Mouse (Mus musculus) heart, embryonic 16.5 days (tissue): Measurements from ENCODE around the gene Zfp213. TPM values are rescaled to one million over a fixed set of nuclear protein-coding genes. Genes with fewer than 3 reads are reported as not detected.

Experiments
- ATAC-seq: fragments of 200-750 bp; cut with Nextera tagmentation; replicated peaks from 2 replicates; pipeline ENCODE4 v1.8.0; 2017; ENCODE audit warnings: moderate number of reproducible peaks; ENCODE audit not compliant: insufficient read depth, low FRiP score; ENCODE audit errors: extremely low read depth
- H3K27ac ChIP-seq: fragments of 300-500 bp; sonication (generic); 2 replicates; pipeline ENCODE4 v1.5.1; 2014; ENCODE audit warnings: mild to moderate bottlenecking, low read length, control low read depth, moderate library complexity
- H3K27me3 ChIP-seq: fragments of 300-500 bp; sonication (generic); 2 replicates; pipeline ENCODE4 v1.6.1; 2014; ENCODE audit warnings: low read length, mixed read lengths; ENCODE audit not compliant: control insufficient read depth, insufficient read depth
- H3K36me3 ChIP-seq: fragments of 300-500 bp; sonication (generic); 2 replicates; pipeline ENCODE4 v1.6.1; 2014; ENCODE audit not compliant: control insufficient read depth, insufficient read depth
- H3K4me1 ChIP-seq: fragments of 300-500 bp; sonication (generic); 2 replicates; pipeline ENCODE4 v1.6.1; 2014; ENCODE audit warnings: low read length, mixed read lengths; ENCODE audit not compliant: control insufficient read depth, insufficient read depth
- H3K4me2 ChIP-seq: fragments of 300-500 bp; sonication (generic); 2 replicates; pipeline ENCODE4 v1.6.1; 2014; ENCODE audit warnings: low read depth, mild to moderate bottlenecking, control low read depth, low read length
- H3K4me3 ChIP-seq: fragments of 300-500 bp; sonication (generic); 2 replicates; pipeline ENCODE4 v1.5.1; 2014; ENCODE audit warnings: mild to moderate bottlenecking, control low read depth, low read length
- H3K9ac ChIP-seq: fragments of 300-500 bp; sonication (generic); 2 replicates; pipeline ENCODE4 v1.6.1; 2014; ENCODE audit warnings: low read length, control low read depth
- H3K9me3 ChIP-seq: fragments of 300-500 bp; sonication (generic); replicated peaks from 2 replicates; pipeline ENCODE4 v1.6.1; 2016; ENCODE audit warnings: low read length; ENCODE audit not compliant: control insufficient read depth
- WGBS: fragments of 180-500 bp; shearing (Covaris S2); extraction: QIAGEN DNeasy Blood & Tissue Kit; methylation state at CpG from one replicate; pipeline ENCODE4 v1.1.7; 2014; 5-methylcytosine and 5-hydroxymethylcytosine counted together
- polyA plus RNA-seq: library from polyadenylated mRNA; unstranded; fragments of >200 nt; fragmentation: Nextera tagmentation; extraction: Ambion mirVana; gene quantifications from 2 replicates; pipeline ENCODE4 v1.2.1, GENCODE M21; 2015

Gene Zfp213
- polyA plus RNA-seq, 1 experiment from 2014 or later, result 12.9 TPM

DNA sequence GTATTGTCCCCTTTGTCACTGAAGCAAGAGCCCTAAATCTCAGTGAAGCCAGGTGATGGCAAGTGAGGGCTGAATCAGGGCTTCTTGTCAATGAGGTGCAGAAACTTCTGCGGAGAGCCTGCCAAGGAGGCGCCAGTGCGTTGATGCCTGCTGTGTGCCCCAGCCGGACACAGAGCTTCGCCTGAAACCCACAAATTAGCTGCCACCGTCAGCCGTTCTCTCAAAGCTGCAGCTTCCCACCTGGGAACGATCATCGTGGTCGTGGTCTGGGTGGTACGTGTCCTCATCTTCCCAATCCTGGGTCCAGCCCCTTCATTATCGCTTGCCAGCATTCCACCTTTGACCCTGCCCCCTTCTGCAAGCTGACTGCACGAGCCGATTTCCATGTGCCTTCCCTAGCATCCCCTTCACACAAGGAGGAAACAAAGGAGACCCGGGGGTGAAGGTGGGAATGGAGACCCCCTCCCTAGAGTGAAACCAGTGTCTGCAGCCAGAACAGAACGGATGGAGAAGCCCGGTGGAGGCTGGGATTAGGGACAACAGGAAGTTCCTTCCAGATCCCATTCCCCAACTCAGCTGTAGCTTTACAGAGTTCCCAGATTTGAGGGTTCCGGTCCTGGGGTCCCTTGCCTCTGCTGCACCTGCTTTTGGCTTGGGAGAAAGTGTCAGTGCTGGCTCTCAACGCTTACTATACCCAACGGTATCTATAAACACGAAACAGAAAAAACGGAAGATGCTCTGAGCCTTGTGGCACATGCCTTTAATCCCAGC, 21.9 kb upstream of the Zfp213 start:
- peak overlapping the region; percentile 74 for H3K4me2 ChIP-seq
- under 1% methylated on average over 22 of the region's 22 CpGs for WGBS
- H3K9ac ChIP-seq, result peak overlapping the region; percentile 75
- peaks cover 12% of the 10 kb centered on the region for H3K4me1 ChIP-seq
- no peak overlapping the region for H3K27ac ChIP-seq
- ATAC-seq, result peak; percentile 83; the same call in 1 of the 2 replicates
- peak overlapping the region; percentile 76 for H3K4me3 ChIP-seq
- peaks cover 4% of the 10 kb centered on the region; the same call in 1 of the 2 replicates for H3K36me3 ChIP-seq
- H3K9me3 ChIP-seq, result no peaks in the 10 kb centered on the region
- no peaks in the 10 kb centered on the region for H3K27me3 ChIP-seq

DNA sequence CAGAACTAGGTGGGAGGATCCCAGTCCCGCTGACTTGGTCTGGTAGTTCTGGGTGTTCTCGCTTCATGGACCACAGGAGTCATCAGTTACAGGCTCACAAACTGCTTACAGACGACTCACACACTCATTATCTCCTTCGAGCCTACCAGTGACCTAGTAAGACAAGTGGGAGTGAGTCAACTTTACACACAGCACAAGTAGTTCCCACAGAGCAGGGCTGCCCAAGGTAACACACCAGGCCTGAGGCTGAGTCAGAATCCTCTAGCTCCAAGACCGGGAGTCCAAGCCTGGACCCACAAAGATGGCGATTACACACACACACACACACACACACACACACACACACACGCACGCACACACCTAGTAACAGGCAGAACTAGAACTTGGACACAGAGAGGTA, 20.7 kb upstream of the Zfp213 start:
- Histone ChIP-seq H3K4me1 (peaks cover 12% of the 10 kb centered on the region), H3K36me3 (peaks cover 15% of the 10 kb centered on the region), H3K4me3 (no peak overlapping the region), H3K9me3 (no peaks in the 10 kb centered on the region), H3K9ac (no peak overlapping the region; the same call in 1 of the 2 replicates), H3K27ac (no peak overlapping the region), H3K4me2 (peak overlapping the region; percentile 74), H3K27me3 (no peaks in the 10 kb centered on the region)
- WGBS, result 81% methylated on average over 8 of the region's 8 CpGs
- ATAC-seq, result no peak

DNA sequence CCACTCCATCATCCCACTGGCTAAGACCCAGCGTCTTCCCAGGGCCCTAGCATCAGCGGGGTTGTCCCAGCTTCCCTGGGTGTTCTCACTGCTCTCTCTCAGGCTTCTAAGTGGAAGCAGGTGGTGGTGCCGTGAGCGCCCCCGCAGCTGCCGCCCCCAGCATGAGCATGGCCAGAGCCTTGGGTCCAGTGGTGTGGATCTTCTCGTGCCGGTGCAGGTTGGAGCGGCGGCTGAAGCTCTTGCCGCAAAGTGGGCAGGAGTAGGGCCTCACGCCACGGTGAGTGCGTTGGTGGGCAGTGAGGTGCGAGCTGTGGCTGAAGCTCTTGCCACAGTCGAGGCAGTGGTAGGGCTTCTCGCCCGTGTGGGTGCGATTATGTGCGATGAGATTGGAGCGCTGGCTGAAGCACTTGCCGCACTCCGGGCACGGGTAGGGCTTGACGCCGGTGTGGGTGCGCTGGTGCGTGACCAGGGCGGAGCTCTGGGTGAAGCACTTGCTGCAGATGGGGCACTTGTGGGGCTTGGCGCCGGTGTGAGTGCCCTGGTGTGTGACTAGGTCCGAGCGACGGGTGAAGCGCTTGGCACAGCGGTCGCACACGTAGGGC, 12.0 kb upstream of the Zfp213 start:
- 95% methylated on average over 38 of the region's 38 CpGs for WGBS
- Histone ChIP-seq H3K9ac (no peak overlapping the region), H3K9me3 (peaks cover 4% of the 10 kb centered on the region; the same call in 1 of the 2 replicates), H3K4me3 (no peak overlapping the region), H3K4me1 (no peaks in the 10 kb centered on the region), H3K4me2 (no peak overlapping the region), H3K36me3 (peaks cover 58% of the 10 kb centered on the region), H3K27me3 (no peaks in the 10 kb centered on the region), H3K27ac (no peak overlapping the region)
- no peak for ATAC-seq

DNA sequence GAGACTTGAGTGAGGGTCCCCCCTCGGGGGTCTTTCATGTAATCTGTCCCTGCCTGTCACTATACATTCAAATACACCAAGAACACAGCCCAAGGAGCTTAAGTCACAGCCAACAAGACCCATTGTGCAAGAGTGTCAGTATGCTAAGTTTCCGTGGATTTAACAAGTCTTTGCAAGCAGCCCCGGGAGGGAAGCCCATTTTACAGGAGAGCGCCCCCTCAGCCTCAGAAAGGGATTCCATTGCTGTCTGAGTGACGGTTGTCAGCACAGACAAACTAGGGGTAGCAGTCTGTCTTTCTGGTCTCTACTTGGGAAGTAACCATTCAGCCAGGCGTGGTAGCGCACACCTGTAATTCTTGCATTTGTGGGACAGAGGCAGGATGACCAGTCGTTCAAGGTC, 10.1 kb upstream of the Zfp213 start:
- H3K27me3 ChIP-seq, result no peaks in the 10 kb centered on the region
- ATAC-seq, result no peak
- no peak overlapping the region for H3K9ac ChIP-seq
- no peaks in the 10 kb centered on the region for H3K4me1 ChIP-seq
- WGBS, result 94% methylated on average over 8 of the region's 8 CpGs
- no peak overlapping the region for H3K27ac ChIP-seq
- H3K4me2 ChIP-seq, result no peak overlapping the region
- no peak overlapping the region for H3K4me3 ChIP-seq
- H3K36me3 ChIP-seq, result peaks cover 39% of the 10 kb centered on the region
- H3K9me3 ChIP-seq, result peaks cover 4% of the 10 kb centered on the region; the same call in 1 of the 2 replicates

DNA sequence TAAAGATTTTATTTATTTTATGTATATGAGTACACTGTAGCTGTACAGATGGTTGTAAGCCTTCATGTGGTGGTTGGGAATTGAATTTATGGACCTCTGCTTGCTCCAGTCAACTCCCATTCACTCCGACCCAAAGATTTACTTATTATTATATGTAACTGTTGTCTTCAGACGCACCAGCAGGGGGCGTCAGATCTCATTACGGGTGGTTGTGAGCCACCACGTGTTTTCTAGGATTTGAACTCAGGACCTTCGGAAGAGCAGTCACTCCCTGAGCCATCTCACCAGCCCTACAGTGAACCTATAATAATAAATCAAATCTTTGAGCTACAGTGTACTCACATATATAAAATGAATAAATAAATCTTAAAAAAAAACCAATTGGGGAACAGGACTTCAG, 8.0 kb upstream of the Zfp213 start:
- Histone ChIP-seq H3K9ac (no peak overlapping the region), H3K27ac (no peak overlapping the region), H3K4me3 (no peak overlapping the region), H3K4me2 (no peak overlapping the region), H3K9me3 (peaks cover 4% of the 10 kb centered on the region; the same call in 1 of the 2 replicates), H3K4me1 (no peaks in the 10 kb centered on the region), H3K36me3 (peaks cover 27% of the 10 kb centered on the region), H3K27me3 (no peaks in the 10 kb centered on the region)
- no peak for ATAC-seq
- WGBS, result 73% methylated on average over 6 of the region's 6 CpGs

DNA sequence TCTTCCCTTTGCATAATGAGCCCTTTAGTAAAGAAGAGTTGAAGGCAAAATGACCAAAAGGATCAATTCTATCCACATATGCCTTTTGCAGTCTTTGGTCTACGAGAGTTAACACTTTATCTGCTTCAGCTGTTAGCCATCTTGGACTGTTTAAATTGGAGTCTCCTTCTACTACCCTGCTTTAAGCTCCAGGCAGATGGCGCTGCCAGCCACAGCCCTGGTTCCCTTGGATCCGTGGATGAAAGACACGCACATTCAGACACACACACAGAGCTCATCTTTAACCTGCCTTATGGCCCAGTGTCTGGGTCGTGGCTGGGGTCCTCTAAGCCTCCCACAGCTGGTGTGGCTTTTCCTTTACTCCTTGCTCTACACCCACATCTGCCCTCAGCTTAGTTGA, 7.0 kb upstream of the Zfp213 start:
- Histone ChIP-seq H3K9me3 (no peaks in the 10 kb centered on the region; the same call in 1 of the 2 replicates), H3K9ac (no peak overlapping the region), H3K36me3 (peaks cover 18% of the 10 kb centered on the region), H3K4me1 (no peaks in the 10 kb centered on the region), H3K27ac (no peak overlapping the region), H3K4me2 (no peak overlapping the region), H3K4me3 (no peak overlapping the region), H3K27me3 (no peaks in the 10 kb centered on the region)
- 15% methylated on average over 5 of the region's 5 CpGs for WGBS
- no peak for ATAC-seq

DNA sequence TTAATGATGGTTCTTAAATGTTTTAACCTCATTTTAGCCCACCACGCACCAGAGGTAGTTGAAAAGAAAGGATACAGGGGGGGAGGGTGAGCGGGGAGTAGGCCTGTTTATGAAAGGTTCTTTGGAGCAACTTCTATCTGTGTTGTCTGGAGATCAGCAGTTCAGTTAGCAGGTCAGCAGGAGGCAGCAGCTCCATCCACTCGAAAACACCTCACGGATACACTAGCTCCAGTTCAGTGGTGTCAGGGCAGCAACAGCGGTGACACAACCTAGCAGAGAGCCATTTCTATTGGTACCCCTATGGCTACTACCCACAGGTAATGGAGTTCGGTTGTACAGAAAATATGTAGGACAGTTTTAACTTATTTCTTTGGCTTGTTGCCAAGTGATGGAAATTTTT, 6.0 kb upstream of the Zfp213 start:
- H3K4me1 ChIP-seq, result peaks cover 1% of the 10 kb centered on the region
- H3K9ac ChIP-seq, result no peak overlapping the region
- no peak overlapping the region for H3K27ac ChIP-seq
- peaks cover 8% of the 10 kb centered on the region; the same call in 1 of the 2 replicates for H3K36me3 ChIP-seq
- ATAC-seq, result peak; percentile 68
- H3K4me3 ChIP-seq, result no peak overlapping the region
- no peaks in the 10 kb centered on the region for H3K9me3 ChIP-seq
- WGBS, result 37% methylated on average over 6 of the region's 6 CpGs
- H3K27me3 ChIP-seq, result no peaks in the 10 kb centered on the region
- no peak overlapping the region for H3K4me2 ChIP-seq

DNA sequence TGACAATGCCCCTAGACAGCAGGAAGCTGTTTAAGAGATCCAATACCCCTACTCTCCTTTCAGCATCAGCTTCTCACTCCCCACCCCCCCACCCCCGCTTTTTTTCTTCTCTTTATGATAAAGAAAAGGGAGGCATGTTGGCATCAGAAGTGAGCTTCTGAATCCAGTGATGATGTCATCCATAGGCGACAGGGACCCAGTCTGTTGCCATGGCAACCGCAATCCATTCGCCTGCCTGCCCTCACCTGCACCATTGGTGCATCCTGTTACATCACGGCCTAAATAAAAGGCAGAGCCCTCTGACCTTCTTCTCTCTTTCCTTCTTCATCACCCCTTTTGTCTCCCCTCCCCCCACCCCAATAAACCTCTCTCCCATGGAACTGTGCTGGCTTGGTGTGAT, 4.3 kb upstream of the Zfp213 start:
- ATAC-seq, result no peak
- no peaks in the 10 kb centered on the region for H3K27me3 ChIP-seq
- no peak overlapping the region for H3K4me3 ChIP-seq
- peaks cover 6% of the 10 kb centered on the region for H3K4me1 ChIP-seq
- H3K9me3 ChIP-seq, result no peaks in the 10 kb centered on the region
- no peak overlapping the region for H3K4me2 ChIP-seq
- H3K36me3 ChIP-seq, result no peaks in the 10 kb centered on the region
- H3K27ac ChIP-seq, result no peak overlapping the region
- H3K9ac ChIP-seq, result no peak overlapping the region
- 36% methylated on average over 5 of the region's 5 CpGs for WGBS

DNA sequence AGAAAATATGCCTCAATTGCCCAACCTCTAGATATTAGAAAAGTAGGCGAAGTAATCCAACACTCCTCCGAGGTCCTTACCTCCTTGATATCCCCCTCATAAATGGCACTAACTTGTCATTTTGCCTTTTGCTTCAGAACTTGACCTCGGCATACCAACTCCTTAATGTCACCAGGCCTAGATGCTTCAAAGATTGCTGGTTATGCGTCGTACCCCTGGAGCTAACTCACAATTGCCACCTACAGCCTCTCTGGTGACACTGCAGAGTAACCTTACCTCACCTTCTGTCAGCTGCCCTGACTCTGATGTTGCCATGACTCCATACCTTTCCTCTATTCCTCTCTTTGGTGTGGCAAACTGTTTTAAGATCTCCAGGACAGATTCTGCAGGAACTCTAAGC, 2.7 kb upstream of the Zfp213 start:
- no peaks in the 10 kb centered on the region for H3K36me3 ChIP-seq
- no peak overlapping the region for H3K27ac ChIP-seq
- H3K4me2 ChIP-seq, result no peak overlapping the region
- no peaks in the 10 kb centered on the region for H3K9me3 ChIP-seq
- 43% methylated on average over 5 of the region's 5 CpGs for WGBS
- no peak for ATAC-seq
- no peak overlapping the region for H3K4me3 ChIP-seq
- H3K9ac ChIP-seq, result no peak overlapping the region
- H3K27me3 ChIP-seq, result no peaks in the 10 kb centered on the region
- peaks cover 11% of the 10 kb centered on the region for H3K4me1 ChIP-seq
